15 mouse cellular contexts compared by ENCODE assay signal in genomic region chr8:44817532-44818157, GRCm38 (mm10).
A peak's percentile ranks its signal among the peaks of the same experiment; 100 is the strongest.
DNase-seq lines count a peak whose midpoint lies in the region; ATAC-seq and TF ChIP-seq lines count a peak whose summit lies in the region.
"Had no signal": no experiment of that assay in that cellular context is flagged by ENCODE, and none has a peak within 500 bp of the region (broad histone marks: within the 10 kb centered on the region; RNA-seq: fewer than 3 reads in every experiment).

No protein-coding gene starts in this region.

- no peaks in the 10 kb centered on the region for H3K9me3 ChIP-seq in kidney, postnatal 0 days (replicated peaks; ENCODE audit: low read length)
- H3K9me3 ChIP-seq in midbrain, embryonic 14.5 days (ENCODE audit: control insufficient read depth, low read length), result no peaks in the 10 kb centered on the region; the same call in 1 of the 2 replicates

- no peak overlapping the region for H3K4me3 ChIP-seq in kidney, postnatal 0 days (replicated peaks; ENCODE audit: low read depth, low read length)
- no peak overlapping the region for H3K4me3 ChIP-seq in midbrain, embryonic 14.5 days (replicated peaks; ENCODE audit: low read depth, low read length)

- 34% methylated on average over 13 of the region's 13 CpGs for WGBS in kidney, postnatal 0 days
- 77% methylated on average over 13 of the region's 13 CpGs for WGBS in midbrain, embryonic 14.5 days

- H3K9ac ChIP-seq in kidney, postnatal 0 days (ENCODE audit: low read depth, low read length), result no peak overlapping the region
- H3K9ac ChIP-seq in midbrain, embryonic 14.5 days (replicated peaks; ENCODE audit: low read length), result no peak overlapping the region

- no peak for TF ChIP-seq CTCF in kidney, postnatal 0 days (IDR thresholded peaks at IDR 0.05; ENCODE audit: low read depth)

- DNase-seq in kidney, postnatal 0 days (ENCODE audit: low spot score), result peak; percentile 54
- DNase-seq in kidney, adult 9 months, result no peak
- DNase-seq in cerebellum, adult 11-12 months, result peak; percentile 41
- peak; percentile 45 to 58 for DNase-seq in cerebellum, postnatal 14 days
- peak; percentile 34 for DNase-seq in lung, postnatal 10 days
- no peak for DNase-seq in left cerebral cortex, postnatal 10 days (ENCODE audit: extremely low spot score in 1 of 2, low spot score in 2 of 2)
- no peak for DNase-seq in midbrain, embryonic 14.5 days
- DNase-seq: embryo, embryonic 11 days; kidney, postnatal 25 days; retina, postnatal 1 day; thymus, postnatal 4 days had no signal

- no peak overlapping the region for H3K27ac ChIP-seq in kidney, postnatal 0 days
- H3K27ac ChIP-seq in midbrain, embryonic 14.5 days (replicated peaks; ENCODE audit: low read depth, low read length), result no peak overlapping the region
- H3K27ac ChIP-seq: macrophage had no signal

- H3K27me3 ChIP-seq in kidney, postnatal 0 days (ENCODE audit: insufficient read depth, low read length), result no peaks in the 10 kb centered on the region
- no peaks in the 10 kb centered on the region for H3K27me3 ChIP-seq in midbrain, embryonic 14.5 days (ENCODE audit: control insufficient read depth, insufficient read depth, low read length)
- H3K27me3 ChIP-seq: CH12.LX had no signal

- H3K36me3 ChIP-seq in kidney, postnatal 0 days (ENCODE audit: insufficient read depth, low read length), result no peaks in the 10 kb centered on the region
- no peaks in the 10 kb centered on the region for H3K36me3 ChIP-seq in midbrain, embryonic 14.5 days (ENCODE audit: control insufficient read depth, insufficient read depth, low read length)

- intact Hi-C loops in left cerebral cortex, postnatal 10 days (cut with DNase I), result no loop called here

- no peaks in the 10 kb centered on the region for H3K4me1 ChIP-seq in kidney, postnatal 0 days (replicated peaks; ENCODE audit: insufficient read depth, low read length)
- no peaks in the 10 kb centered on the region for H3K4me1 ChIP-seq in midbrain, embryonic 14.5 days (ENCODE audit: control insufficient read depth, insufficient read depth, low read length)

- ATAC-seq in kidney, postnatal 0 days (replicated peaks; ENCODE audit: low FRiP score, low read depth), result peak; percentile 73
- ATAC-seq in erythroblast, adult 5-6 weeks (replicated peaks; ENCODE audit: low FRiP score, poor library complexity, severe bottlenecking), result no peak
- no peak for ATAC-seq in midbrain, embryonic 14.5 days (ENCODE audit: low FRiP score, low TSS enrichment)
- ATAC-seq: forebrain, embryonic 14.5 days had no signal

- H3K4me2 ChIP-seq in kidney, postnatal 0 days (ENCODE audit: low read length), result no peak overlapping the region
- no peak overlapping the region for H3K4me2 ChIP-seq in midbrain, embryonic 14.5 days (ENCODE audit: low read length)

Comparison
In these comparisons a context has a peak if more than half of its experiments do, and no peak if none do; other contexts are left out.
1. DNase-seq: peak in kidney, postnatal 0 days (single experiment), cerebellum, adult 11-12 months (single experiment), cerebellum, postnatal 14 days (2 of 2) and lung, postnatal 10 days (single experiment); none in kidney, adult 9 months (single experiment), left cerebral cortex, postnatal 10 days (0 of 2) and midbrain, embryonic 14.5 days (single experiment).